Mouse (Mus musculus) small intestine, adult 2 months (tissue): Measurements from ENCODE around the gene Wrap53.

ENCODE experiments used
- CTCF ChIP-seq: fragments of 200-500 bp; IDR thresholded peaks from 2 replicates; pipeline ENCODE4 v1.5.1; 2012; ENCODE audit warnings: low read depth, mild to moderate bottlenecking, control low read depth, inconsistent platforms, low read length, moderate library complexity, mixed read lengths; ENCODE audit not compliant: insufficient replicate concordance, insufficient read length; ENCODE audit errors: extremely low read depth
- POLR2A ChIP-seq: fragments of 200-500 bp; IDR thresholded peaks from 2 replicates; pipeline ENCODE4 v1.6.1; 2012; ENCODE audit warnings: low read depth, mild to moderate bottlenecking, control low read depth, inconsistent platforms, low read length, moderate library complexity

GRCm38 (mm10) chr11:69623006-69623405, 43.0 kb upstream of the Wrap53 start:
- TF ChIP-seq CTCF, result no peak
- TF ChIP-seq POLR2A, result no peak
